ENCODE assay signal across 10 mouse cellular contexts in the genomic region with DNA sequence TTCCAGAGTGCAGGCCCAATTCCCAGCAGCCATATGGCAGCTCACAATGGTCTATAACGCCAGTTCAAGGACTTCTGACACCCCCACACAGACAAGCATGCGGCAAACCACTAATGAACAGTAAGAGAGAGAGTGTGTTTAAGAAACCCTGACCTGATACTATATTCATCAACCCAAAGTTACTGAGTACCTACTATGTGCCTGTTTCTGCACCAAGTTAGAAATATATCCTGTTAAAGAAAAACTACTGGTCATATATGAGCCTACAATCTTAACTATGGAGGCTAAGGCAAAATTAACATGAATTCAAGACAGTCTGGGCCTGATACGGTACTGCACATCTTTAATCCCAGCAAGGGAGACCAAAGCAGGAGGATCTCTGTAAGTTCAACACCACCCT. TPM values are rescaled to one million over a fixed set of nuclear protein-coding genes. Genes with fewer than 3 reads are reported as not detected.
DNase-seq lines count a peak whose midpoint lies in the region; ATAC-seq and TF ChIP-seq lines count a peak whose summit lies in the region.
"Had no signal": no experiment of that assay in that cellular context is flagged by ENCODE, and none has a peak within 500 bp of the region (broad histone marks: within the 10 kb centered on the region; RNA-seq: fewer than 3 reads in every experiment).

No protein-coding gene starts in this region.

- peak overlapping the region; percentile 83 for H3K4me2 ChIP-seq in CH12.LX (ENCODE audit: insufficient read depth, low read depth, poor library complexity, severe bottlenecking)
- H3K4me2 ChIP-seq in forebrain, postnatal 0 days (ENCODE audit: low read depth): peak overlapping the region; percentile 89
- H3K4me2 ChIP-seq in liver, embryonic 15.5 days: peak overlapping the region; percentile 89

- WGBS in forebrain, postnatal 0 days: 74% methylated on average over 3 of the region's 3 CpGs
- WGBS in liver, embryonic 15.5 days (ENCODE audit: insufficient replicate concordance): 79% methylated on average over 3 of the region's 3 CpGs
- 31% methylated on average over 3 of the region's 3 CpGs for WGBS in cerebellum, adult 2 months

- H3K9me3 ChIP-seq in erythroblast, embryonic 14.5 days (ENCODE audit: control insufficient read depth, low read length): no peaks in the 10 kb centered on the region
- H3K9me3 ChIP-seq in CH12.LX (replicated peaks; ENCODE audit: low read length): no peaks in the 10 kb centered on the region
- no peaks in the 10 kb centered on the region for H3K9me3 ChIP-seq in forebrain, postnatal 0 days (ENCODE audit: low read length)
- H3K9me3 ChIP-seq in liver, embryonic 15.5 days (replicated peaks): no peaks in the 10 kb centered on the region

- H3K79me2 ChIP-seq in CH12.LX (replicated peaks; ENCODE audit: control insufficient read depth, extremely low read depth, insufficient read depth, poor library complexity, severe bottlenecking): peaks cover 17% of the 10 kb centered on the region

- no peaks in the 10 kb centered on the region for H3K27me3 ChIP-seq in erythroblast, embryonic 14.5 days (ENCODE audit: control insufficient read depth)
- H3K27me3 ChIP-seq in CH12.LX (replicated peaks): no peaks in the 10 kb centered on the region
- no peaks in the 10 kb centered on the region for H3K27me3 ChIP-seq in forebrain, postnatal 0 days (ENCODE audit: insufficient read depth, low read length)
- no peaks in the 10 kb centered on the region for H3K27me3 ChIP-seq in liver, embryonic 15.5 days
- H3K27me3 ChIP-seq in cerebellum, adult 2 months (ENCODE audit: control insufficient read depth, insufficient read depth, low read length): no peaks in the 10 kb centered on the region

- H3K27ac ChIP-seq in CH12.LX (ENCODE audit: insufficient read depth, low read depth): no peak overlapping the region
- no peak overlapping the region for H3K27ac ChIP-seq in forebrain, postnatal 0 days (ENCODE audit: low read depth, low read length)
- peak overlapping the region; percentile 87 for H3K27ac ChIP-seq in liver, embryonic 15.5 days (replicated peaks)
- no peak overlapping the region for H3K27ac ChIP-seq in cerebellum, adult 2 months (ENCODE audit: insufficient read depth, low read length)

- dilution Hi-C loops in CH12.LX (cut with MboI; ENCODE audit: extremely low pct_ligation_motif_present, extremely low pct_unique_long_range_greater_than_20kb, low sequenced_read_pairs): no loop called here

- intact Hi-C loops in left cerebral cortex, postnatal 14 days (cut with DNase I): loop anchor here (5.0 kb wide), 2 partner anchors 62 to 167 kb away; a partner anchor contains a TSS

- H3K4me1 ChIP-seq in erythroblast, embryonic 14.5 days (ENCODE audit: control insufficient read depth): peaks cover 46% of the 10 kb centered on the region
- H3K4me1 ChIP-seq in CH12.LX (ENCODE audit: control insufficient read depth in 1 of 2, insufficient read depth in 2 of 2): peaks cover 0 to 17% of the 10 kb centered on the region in 2 experiments; a peak in 3 of 4 replicates
- H3K4me1 ChIP-seq in forebrain, postnatal 0 days (ENCODE audit: insufficient read depth): no peaks in the 10 kb centered on the region
- peaks cover 56% of the 10 kb centered on the region for H3K4me1 ChIP-seq in liver, embryonic 15.5 days (replicated peaks)
- no peaks in the 10 kb centered on the region for H3K4me1 ChIP-seq in cerebellum, adult 2 months (ENCODE audit: control insufficient read depth, insufficient read depth, low read length)

- TF ChIP-seq CTCF in CH12.LX (conservative IDR thresholded peaks at IDR 0.05 in 1 of 2, IDR thresholded peaks at IDR 0.05 in 1 of 2; ENCODE audit: low read depth in 2 of 2, low read length in 2 of 2): no peak
- no peak for TF ChIP-seq CTCF in forebrain, postnatal 0 days (IDR thresholded peaks at IDR 0.05; ENCODE audit: low read depth)
- no peak for TF ChIP-seq CTCF in cerebellum, adult 2 months (IDR thresholded peaks at IDR 0.05; ENCODE audit: borderline replicate concordance, insufficient read depth, low read depth, low read length)

- no peak for DNase-seq in CH12.LX (ENCODE audit: extremely low read depth)
- no peak for DNase-seq in forebrain, postnatal 0 days
- no peak for DNase-seq in frontal cortex, postnatal 10 days (ENCODE audit: low spot score in 2 of 2)
- DNase-seq in left cerebral cortex, postnatal 14 days (ENCODE audit: low spot score in 2 of 2): no peak
- no peak for DNase-seq in cerebellum, adult 2 months
- DNase-seq: adrenal gland, postnatal 25 days; lung, adult 2 months had no signal

- TF ChIP-seq RAD21 in CH12.LX (IDR thresholded peaks at IDR 0.05; ENCODE audit: low read depth, low read length): no peak

- in situ Hi-C loops in CH12.LX (cut with MboI; ENCODE audit: low pct_ligation_motif_present, low pct_unique_long_range_greater_than_20kb, low sequenced_read_pairs): loop anchor here (5.0 to 10.0 kb wide), 2 partner anchors 42 to 51 kb away; a partner anchor contains a TSS

- ATAC-seq in erythroblast, adult 5-6 weeks (replicated peaks; ENCODE audit: low FRiP score, poor library complexity, severe bottlenecking): no peak
- ATAC-seq in forebrain, postnatal 0 days: no peak
- ATAC-seq in liver, embryonic 15.5 days (ENCODE audit: insufficient read depth): no peak

- H3K9ac ChIP-seq in CH12.LX (ENCODE audit: insufficient read depth, low read depth): peak overlapping the region; percentile 85
- H3K9ac ChIP-seq in forebrain, postnatal 0 days: no peak overlapping the region; the same call in 1 of the 2 replicates
- H3K9ac ChIP-seq in liver, embryonic 15.5 days: peak overlapping the region; percentile 89

- peaks cover 28% of the 10 kb centered on the region for H3K36me3 ChIP-seq in erythroblast, embryonic 14.5 days (ENCODE audit: control insufficient read depth)
- peaks cover 8 to 33% of the 10 kb centered on the region in 2 experiments for H3K36me3 ChIP-seq in CH12.LX (replicated peaks in 1 of 2; ENCODE audit: control insufficient read depth in 1 of 2, insufficient read depth in 1 of 2, low read length in 1 of 2)
- no peaks in the 10 kb centered on the region for H3K36me3 ChIP-seq in forebrain, postnatal 0 days (ENCODE audit: insufficient read depth)
- H3K36me3 ChIP-seq in liver, embryonic 15.5 days (replicated peaks): peaks cover 15% of the 10 kb centered on the region; the same call in 1 of the 2 replicates

- TF ChIP-seq POLR2A in CH12.LX (IDR thresholded peaks at IDR 0.05; ENCODE audit: low read depth, low read length): no peak
- no peak for TF ChIP-seq POLR2A in cerebellum, adult 2 months (IDR thresholded peaks at IDR 0.05; ENCODE audit: borderline replicate concordance, insufficient read depth, low read length)

- TF ChIP-seq EP300 in CH12.LX (IDR thresholded peaks at IDR 0.05; ENCODE audit: low read length): no peak

- peak overlapping the region; percentile 80 for H3K4me3 ChIP-seq in erythroblast, embryonic 14.5 days (replicated peaks)
- peak overlapping the region in 2 of 3 experiments; percentile 68 to 79 for H3K4me3 ChIP-seq in CH12.LX (replicated peaks in 1 of 3; ENCODE audit: low read depth in 2 of 3, low read length in 2 of 3, poor library complexity in 1 of 3)
- H3K4me3 ChIP-seq in forebrain, postnatal 0 days (ENCODE audit: low read depth, low read length): peak overlapping the region; percentile 67; the same call in 1 of the 2 replicates
- H3K4me3 ChIP-seq in liver, embryonic 15.5 days (replicated peaks): peak overlapping the region; percentile 77
- no peak overlapping the region for H3K4me3 ChIP-seq in cerebellum, adult 2 months (replicated peaks; ENCODE audit: insufficient read depth, low read depth, low read length)

RNA-seq across cellular contexts. Expression of a gene that starts 1.3 kb away (rescaled TPM):
- 2.4 and 3.6 TPM in 2 replicates for polyA plus RNA-seq in erythroblast, embryonic 14.5 days (2012)
- 20.3 and 29.2 TPM in 2 replicates for total RNA-seq in erythroblast, adult 5-6 weeks (2015; ENCODE audit: low replicate concordance)
- 50.7 and 68.1 TPM in 2 replicates for total RNA-seq in erythroblast, adult 5-6 weeks (2017; ENCODE audit: low replicate concordance)
- total RNA-seq in CH12.LX (2012; rRNA removed) (24.4 and 24.9 TPM in 2 replicates), CH12.LX (2014; rRNA removed) (29.4 and 32.8 TPM in 2 replicates)
- polyA plus RNA-seq in CH12.LX (2012; ENCODE audit: insufficient read length, low read depth): 28.3 and 32.8 TPM in 2 replicates
- 11.0 and 14.0 TPM in 2 replicates for total RNA-seq in forebrain, postnatal 0 days (2014; rRNA removed)
- polyA plus RNA-seq in forebrain, postnatal 0 days (2015; fragmentation: Nextera tagmentation; extraction: Ambion mirVana): 11.8 and 13.5 TPM in 2 replicates
- polyA plus RNA-seq in liver, embryonic 15.5 days (2015; fragmentation: Nextera tagmentation; extraction: Ambion mirVana): 37.0 and 37.6 TPM in 2 replicates
- 10 to 100 TPM in 1 of 2 experiments, 1 to 10 TPM in 1; 9.5 to 10.5 TPM for total RNA-seq in left cerebral cortex, postnatal 14 days (2021)
- 24.8 and 25.2 TPM in 2 replicates for polyA plus RNA-seq in cerebellum, adult 2 months (2012; rRNA removed)

RNA-seq across cellular contexts. Expression of a gene that starts 17.2 kb away (rescaled TPM):
- not detected in 2 replicates for polyA plus RNA-seq in erythroblast, embryonic 14.5 days (2012)
- not detected in 2 replicates for total RNA-seq in erythroblast, adult 5-6 weeks (2015; ENCODE audit: low replicate concordance)
- not detected in 2 replicates for total RNA-seq in erythroblast, adult 5-6 weeks (2017; ENCODE audit: low replicate concordance)
- total RNA-seq in CH12.LX (2012; rRNA removed) (not detected in 2 replicates), CH12.LX (2014; rRNA removed) (not detected in 2 replicates)
- polyA plus RNA-seq in CH12.LX (2012; ENCODE audit: insufficient read length, low read depth): not detected in 2 replicates
- total RNA-seq in forebrain, postnatal 0 days (2014; rRNA removed): not detected in 2 replicates
- polyA plus RNA-seq in forebrain, postnatal 0 days (2015; fragmentation: Nextera tagmentation; extraction: Ambion mirVana): not detected in 2 replicates
- polyA plus RNA-seq in liver, embryonic 15.5 days (2015; fragmentation: Nextera tagmentation; extraction: Ambion mirVana): not detected in 2 replicates
- total RNA-seq in left cerebral cortex, postnatal 14 days (2021): not detected
- not detected in 2 replicates for polyA plus RNA-seq in cerebellum, adult 2 months (2012; rRNA removed)
- total RNA-seq: adrenal gland, postnatal 25 days had no signal
- polyA plus RNA-seq: lung, adult 2 months had no signal

RNA-seq across cellular contexts. Expression of a gene that starts 41.6 kb away (rescaled TPM):
- polyA plus RNA-seq in erythroblast, embryonic 14.5 days (2012): not detected in 2 replicates
- total RNA-seq in erythroblast, adult 5-6 weeks (2015; ENCODE audit: low replicate concordance): not detected in 2 replicates
- total RNA-seq in erythroblast, adult 5-6 weeks (2017; ENCODE audit: low replicate concordance): not detected in 2 replicates
- total RNA-seq in CH12.LX (2012; rRNA removed) (not detected in 2 replicates), CH12.LX (2014; rRNA removed) (not detected in 2 replicates)
- polyA plus RNA-seq in CH12.LX (2012; ENCODE audit: insufficient read length, low read depth): not detected in 2 replicates
- total RNA-seq in forebrain, postnatal 0 days (2014; rRNA removed): not detected in 2 replicates
- polyA plus RNA-seq in forebrain, postnatal 0 days (2015; fragmentation: Nextera tagmentation; extraction: Ambion mirVana): not detected in 2 replicates
- not detected in 2 replicates for polyA plus RNA-seq in liver, embryonic 15.5 days (2015; fragmentation: Nextera tagmentation; extraction: Ambion mirVana)
- total RNA-seq in left cerebral cortex, postnatal 14 days (2021): not detected
- polyA plus RNA-seq in cerebellum, adult 2 months (2012; rRNA removed): 0.08 TPM in 1 of 2 replicates, not detected in the other
- total RNA-seq: adrenal gland, postnatal 25 days had no signal

RNA-seq across cellular contexts. Expression of a gene that starts 52.6 kb away (rescaled TPM):
- not detected in 2 replicates for polyA plus RNA-seq in erythroblast, embryonic 14.5 days (2012)
- total RNA-seq in erythroblast, adult 5-6 weeks (2015; ENCODE audit: low replicate concordance): not detected in 2 replicates
- not detected in 2 replicates for total RNA-seq in erythroblast, adult 5-6 weeks (2017; ENCODE audit: low replicate concordance)
- total RNA-seq in CH12.LX (2012; rRNA removed) (0.08 and 0.13 TPM in 2 replicates), CH12.LX (2014; rRNA removed) (not detected in 2 replicates)
- polyA plus RNA-seq in CH12.LX (2012; ENCODE audit: insufficient read length, low read depth): 0.16 TPM in 1 of 2 replicates, not detected in the other
- total RNA-seq in forebrain, postnatal 0 days (2014; rRNA removed): 0.08 TPM in 1 of 2 replicates, not detected in the other
- polyA plus RNA-seq in forebrain, postnatal 0 days (2015; fragmentation: Nextera tagmentation; extraction: Ambion mirVana): 0.18 TPM in 1 of 2 replicates, not detected in the other
- 0.10 TPM in 2 replicates for polyA plus RNA-seq in liver, embryonic 15.5 days (2015; fragmentation: Nextera tagmentation; extraction: Ambion mirVana)
- total RNA-seq in left cerebral cortex, postnatal 14 days (2021): under 1 TPM in 1 of 2 experiments, not detected in 1; 0.24 TPM
- 0.55 and 0.56 TPM in 2 replicates for polyA plus RNA-seq in cerebellum, adult 2 months (2012; rRNA removed)

RNA-seq across cellular contexts. Expression of a gene that starts 57.0 kb away (rescaled TPM):
- polyA plus RNA-seq in erythroblast, embryonic 14.5 days (2012): 2.5 and 5.4 TPM in 2 replicates
- total RNA-seq in erythroblast, adult 5-6 weeks (2015; ENCODE audit: low replicate concordance): 231 and 242 TPM in 2 replicates
- 56.2 and 119 TPM in 2 replicates for total RNA-seq in erythroblast, adult 5-6 weeks (2017; ENCODE audit: low replicate concordance)
- total RNA-seq in CH12.LX (2012; rRNA removed) (151 and 153 TPM in 2 replicates), CH12.LX (2014; rRNA removed) (104 and 128 TPM in 2 replicates)
- 289 and 362 TPM in 2 replicates for polyA plus RNA-seq in CH12.LX (2012; ENCODE audit: insufficient read length, low read depth)
- 124 and 162 TPM in 2 replicates for total RNA-seq in forebrain, postnatal 0 days (2014; rRNA removed)
- polyA plus RNA-seq in forebrain, postnatal 0 days (2015; fragmentation: Nextera tagmentation; extraction: Ambion mirVana): 554 and 579 TPM in 2 replicates
- 151 and 166 TPM in 2 replicates for polyA plus RNA-seq in liver, embryonic 15.5 days (2015; fragmentation: Nextera tagmentation; extraction: Ambion mirVana)
- total RNA-seq in left cerebral cortex, postnatal 14 days (2021): 100 to 1,000 TPM; 204 to 214 TPM
- polyA plus RNA-seq in cerebellum, adult 2 months (2012; rRNA removed): 238 and 258 TPM in 2 replicates
